Mouse (Mus musculus) embryonic facial prominence, embryonic 14.5 days (tissue): ENCODE data around the gene Ttpal. TPM values are rescaled to one million over a fixed set of nuclear protein-coding genes. Genes with fewer than 3 reads are reported as not detected.

Experiments
- ATAC-seq: fragments of 200-750 bp; cut with Nextera tagmentation; 2 replicates; pipeline ENCODE4 v1.8.0; 2017; ENCODE audit warnings: low read depth, moderate number of reproducible peaks, moderate TSS enrichment
- DNase-seq: peaks from one replicate; pipeline ENCODE4 v3.0.0-alpha.2; 2015; ENCODE audit warnings: low spot score
- H3K27ac ChIP-seq: fragments of 300-500 bp; sonication (generic); replicated peaks from 2 replicates; pipeline ENCODE4 v1.5.1; 2014; ENCODE audit warnings: low read depth, mild to moderate bottlenecking, low read length, moderate library complexity
- H3K27me3 ChIP-seq: fragments of 300-500 bp; sonication (generic); replicated peaks from 2 replicates; pipeline ENCODE4 v1.6.1; 2014; ENCODE audit warnings: low read length; ENCODE audit not compliant: control insufficient read depth, insufficient read depth
- H3K36me3 ChIP-seq: fragments of 300-500 bp; sonication (generic); 2 replicates; pipeline ENCODE4 v1.6.1; 2014; ENCODE audit warnings: low read length, mixed read lengths; ENCODE audit not compliant: control insufficient read depth, insufficient read depth
- H3K4me1 ChIP-seq: fragments of 300-500 bp; sonication (generic); 2 replicates; pipeline ENCODE4 v1.6.1; 2014; ENCODE audit warnings: antibody characterized with exemption, low read length; ENCODE audit not compliant: control insufficient read depth, insufficient read depth
- H3K4me2 ChIP-seq: fragments of 300-500 bp; sonication (generic); 2 replicates; pipeline ENCODE4 v1.6.1; 2014; ENCODE audit warnings: low read depth, mild to moderate bottlenecking, low read length, moderate library complexity, mixed read lengths
- H3K4me3 ChIP-seq: fragments of 300-500 bp; sonication (generic); 2 replicates; pipeline ENCODE4 v1.5.1; 2014; ENCODE audit warnings: low read depth, mild to moderate bottlenecking, low read length
- H3K9ac ChIP-seq: fragments of 300-500 bp; sonication (generic); 2 replicates; pipeline ENCODE4 v1.6.1; 2014; ENCODE audit warnings: low read depth, mild to moderate bottlenecking, low read length, moderate library complexity, mixed read lengths
- H3K9me3 ChIP-seq: fragments of 300-500 bp; sonication (generic); 2 replicates; pipeline ENCODE4 v1.6.1; 2016; ENCODE audit warnings: low read length; ENCODE audit not compliant: control insufficient read depth
- WGBS: fragments of 180-500 bp; shearing (Covaris S2); extraction: QIAGEN DNeasy Blood & Tissue Kit; methylation state at CpG from one replicate; pipeline ENCODE4 v1.1.7; 2014; 5-methylcytosine and 5-hydroxymethylcytosine counted together
- polyA plus RNA-seq: library from polyadenylated mRNA; unstranded; fragments of >200 nt; fragmentation: Nextera tagmentation; extraction: Ambion mirVana; gene quantifications from 2 replicates; pipeline ENCODE4 v1.2.1, GENCODE M21; 2014

Gene Ttpal
- polyA plus RNA-seq, 1 experiment from 2014 or later, result 40.6 TPM

DNA sequence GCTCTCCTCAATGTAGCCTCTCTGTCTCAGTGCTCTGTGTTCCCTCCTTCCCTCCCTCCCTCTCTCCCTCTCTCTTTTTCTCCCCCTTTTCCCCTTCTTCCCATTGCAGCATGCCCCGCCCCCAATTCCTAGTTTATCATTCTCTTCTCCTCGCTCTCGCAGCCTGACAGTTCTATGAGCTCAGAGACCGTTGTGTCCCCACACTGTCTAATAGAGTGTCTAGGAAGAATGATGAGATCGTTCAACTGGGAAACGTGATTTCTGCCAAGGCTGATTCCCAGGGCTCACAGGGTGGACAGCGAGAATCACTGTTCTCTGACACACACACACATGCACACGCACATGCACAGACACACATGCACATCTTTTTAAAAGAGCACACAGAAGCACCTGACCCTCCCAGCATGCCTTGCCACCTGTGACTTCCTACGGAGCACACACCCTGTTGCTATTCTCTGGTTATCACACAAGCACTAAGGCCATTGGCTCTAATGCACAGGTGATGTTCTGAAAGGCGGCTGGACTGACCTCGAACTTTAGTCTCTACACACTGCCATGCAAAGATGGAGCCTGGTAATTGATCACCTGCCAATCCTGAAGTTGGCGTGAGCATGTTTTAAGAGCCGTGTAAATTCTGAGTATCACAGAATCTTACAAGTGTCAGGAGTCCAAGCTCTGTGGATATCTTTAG is 40.7 kb upstream of the Ttpal start:
- no peak for ATAC-seq
- no peak overlapping the region for H3K9ac ChIP-seq
- DNase-seq, result no peak
- WGBS, result 82% methylated on average over 13 of the region's 13 CpGs
- H3K27ac ChIP-seq, result no peak overlapping the region
- no peaks in the 10 kb centered on the region for H3K4me1 ChIP-seq
- no peaks in the 10 kb centered on the region for H3K27me3 ChIP-seq
- H3K9me3 ChIP-seq, result no peaks in the 10 kb centered on the region
- no peak overlapping the region for H3K4me3 ChIP-seq
- H3K4me2 ChIP-seq, result no peak overlapping the region
- no peaks in the 10 kb centered on the region for H3K36me3 ChIP-seq

DNA sequence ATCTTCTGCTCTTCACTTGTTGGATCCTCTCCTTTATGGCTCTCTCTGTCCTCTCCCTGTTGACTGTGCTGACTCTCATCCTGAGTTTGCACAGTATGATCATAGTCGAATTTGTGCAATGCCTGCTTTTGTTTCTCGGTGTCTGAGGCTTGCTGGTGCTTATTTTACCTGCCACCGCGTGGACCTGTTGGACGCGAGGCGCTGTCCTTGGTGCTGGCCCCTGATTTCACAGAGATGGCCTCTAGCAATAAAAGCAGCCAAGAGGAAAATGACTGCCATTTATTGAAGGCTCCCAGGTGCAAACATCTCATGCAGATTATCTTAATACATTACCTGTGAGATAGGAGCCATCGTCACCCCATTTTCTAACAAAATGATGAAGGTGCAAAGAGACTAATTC is 37.5 kb upstream of the Ttpal start:
- WGBS, result 20% methylated on average over 8 of the region's 8 CpGs
- H3K36me3 ChIP-seq, result no peaks in the 10 kb centered on the region
- no peak overlapping the region for H3K27ac ChIP-seq
- no peaks in the 10 kb centered on the region for H3K9me3 ChIP-seq
- no peak overlapping the region for H3K9ac ChIP-seq
- ATAC-seq (no peak), DNase-seq (peak; percentile 42)
- no peaks in the 10 kb centered on the region for H3K27me3 ChIP-seq
- H3K4me2 ChIP-seq, result no peak overlapping the region
- H3K4me3 ChIP-seq, result no peak overlapping the region
- no peaks in the 10 kb centered on the region for H3K4me1 ChIP-seq

DNA sequence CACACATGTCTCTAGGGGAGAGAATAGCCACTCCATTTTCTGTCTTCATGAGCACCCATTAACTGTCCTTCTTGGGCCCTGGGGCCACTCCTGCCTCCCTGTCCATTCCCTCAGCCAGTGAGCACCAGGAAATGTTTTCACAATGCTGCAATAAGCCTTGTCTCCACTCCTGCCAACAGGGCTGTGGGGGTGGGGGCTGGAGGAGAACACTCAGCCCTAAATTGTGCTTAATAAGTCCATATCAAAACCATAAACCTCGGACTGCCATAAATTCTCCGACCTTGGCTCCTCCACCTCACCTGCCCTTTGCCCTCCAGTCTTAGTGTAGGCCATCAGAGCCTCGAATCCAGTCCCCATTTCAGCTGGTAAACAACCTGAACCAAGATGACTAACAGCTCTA is 27.8 kb upstream of the Ttpal start:
- ATAC-seq (no peak), DNase-seq (no peak)
- no peak overlapping the region for H3K4me3 ChIP-seq
- H3K4me1 ChIP-seq, result no peaks in the 10 kb centered on the region
- no peak overlapping the region for H3K9ac ChIP-seq
- no peak overlapping the region for H3K27ac ChIP-seq
- no peak overlapping the region for H3K4me2 ChIP-seq
- 73% methylated on average over 3 of the region's 3 CpGs for WGBS
- H3K36me3 ChIP-seq, result no peaks in the 10 kb centered on the region
- no peaks in the 10 kb centered on the region for H3K9me3 ChIP-seq
- no peaks in the 10 kb centered on the region for H3K27me3 ChIP-seq

- H3K4me1 ChIP-seq, result no peaks in the 10 kb centered on the region
- H3K9ac ChIP-seq, result no peak overlapping the region
- DNase-seq (no peak), ATAC-seq (no peak)
- H3K4me2 ChIP-seq, result no peak overlapping the region
- H3K36me3 ChIP-seq, result no peaks in the 10 kb centered on the region
- H3K27ac ChIP-seq, result no peak overlapping the region
- H3K9me3 ChIP-seq, result no peaks in the 10 kb centered on the region
- no peak overlapping the region for H3K4me3 ChIP-seq
- 56% methylated on average over 11 of the region's 11 CpGs for WGBS
- H3K27me3 ChIP-seq, result no peaks in the 10 kb centered on the region
Measured at GRCm38 (mm10) chr2:163575248-163575647, 26.9 kb upstream of the Ttpal start.

DNA sequence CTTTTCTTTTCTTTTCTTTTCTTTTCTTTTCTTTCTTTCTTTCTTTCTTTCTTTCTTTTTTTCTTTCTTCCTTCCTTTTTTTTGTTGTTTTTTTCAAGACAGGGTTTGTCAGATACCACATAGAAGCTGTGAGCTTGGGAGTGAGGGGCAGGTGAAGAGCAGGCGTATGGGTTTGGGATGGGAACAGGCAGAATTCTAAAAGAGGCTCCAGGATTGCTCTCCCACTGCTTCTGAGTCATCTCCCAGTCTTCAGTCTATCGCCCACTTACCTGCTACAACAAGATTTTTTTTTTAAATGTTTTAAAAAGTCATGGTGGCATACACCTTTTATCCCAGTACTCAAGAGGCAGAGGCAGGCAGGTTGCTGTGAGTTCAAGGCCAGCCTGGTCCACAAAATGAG is 24.1 kb upstream of the Ttpal start:
- Histone ChIP-seq H3K4me1 (no peaks in the 10 kb centered on the region), H3K36me3 (no peaks in the 10 kb centered on the region), H3K4me2 (no peak overlapping the region), H3K27me3 (no peaks in the 10 kb centered on the region), H3K27ac (no peak overlapping the region), H3K4me3 (no peak overlapping the region), H3K9ac (no peak overlapping the region), H3K9me3 (no peaks in the 10 kb centered on the region)
- DNase-seq (no peak), ATAC-seq (no peak)
- WGBS, result 86% methylated on average over 2 of the region's 2 CpGs

GRCm38 (mm10) chr2:163580069-163580945 is 21.8 kb upstream of the Ttpal start:
- 68% methylated on average over 13 of the region's 13 CpGs for WGBS
- Histone ChIP-seq H3K36me3 (no peaks in the 10 kb centered on the region), H3K4me1 (no peaks in the 10 kb centered on the region), H3K4me3 (no peak overlapping the region), H3K9ac (no peak overlapping the region), H3K27me3 (no peaks in the 10 kb centered on the region), H3K4me2 (no peak overlapping the region), H3K9me3 (no peaks in the 10 kb centered on the region), H3K27ac (no peak overlapping the region)
- DNase-seq (no peak), ATAC-seq (no peak)

- H3K4me3 ChIP-seq, result no peak overlapping the region
- no peak overlapping the region for H3K27ac ChIP-seq
- no peaks in the 10 kb centered on the region for H3K4me1 ChIP-seq
- no peaks in the 10 kb centered on the region for H3K9me3 ChIP-seq
- ATAC-seq (no peak), DNase-seq (no peak)
- WGBS, result 94% methylated on average over 10 of the region's 10 CpGs
- H3K9ac ChIP-seq, result no peak overlapping the region
- H3K36me3 ChIP-seq, result no peaks in the 10 kb centered on the region
- H3K27me3 ChIP-seq, result no peaks in the 10 kb centered on the region
- no peak overlapping the region for H3K4me2 ChIP-seq
Measured at GRCm38 (mm10) chr2:163583226-163584087, 18.7 kb upstream of the Ttpal start.

DNA sequence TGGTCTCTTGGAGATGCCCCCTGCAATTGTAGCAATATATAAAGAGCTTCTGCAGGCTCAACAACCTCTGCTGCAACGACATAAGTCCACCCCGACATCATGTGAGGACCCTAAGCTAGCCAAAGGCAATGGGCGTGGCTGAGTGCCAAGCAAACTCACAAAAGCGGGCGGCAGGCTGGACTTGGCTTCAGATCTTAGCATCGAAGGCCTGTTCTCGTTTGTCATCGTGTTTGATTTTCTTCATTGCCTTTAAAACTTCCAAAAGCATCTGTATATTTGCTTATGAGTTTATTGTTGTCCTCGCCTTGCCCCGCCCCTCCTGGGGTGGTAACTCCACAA is 18.1 kb upstream of the Ttpal start:
- Histone ChIP-seq H3K36me3 (no peaks in the 10 kb centered on the region), H3K4me2 (no peak overlapping the region), H3K9ac (no peak overlapping the region), H3K27ac (no peak overlapping the region), H3K4me1 (no peaks in the 10 kb centered on the region), H3K9me3 (no peaks in the 10 kb centered on the region), H3K27me3 (no peaks in the 10 kb centered on the region), H3K4me3 (no peak overlapping the region)
- ATAC-seq (no peak), DNase-seq (no peak)
- 80% methylated on average over 10 of the region's 10 CpGs for WGBS
